Mouse (Mus musculus): ENCODE data around the gene Sgcd. TPM values are rescaled to one million over a fixed set of nuclear protein-coding genes. Genes with fewer than 3 reads are reported as not detected.

Gene Sgcd
- polyA plus RNA-seq, 1 experiment from 2014 or later: 3.0 TPM

DNA sequence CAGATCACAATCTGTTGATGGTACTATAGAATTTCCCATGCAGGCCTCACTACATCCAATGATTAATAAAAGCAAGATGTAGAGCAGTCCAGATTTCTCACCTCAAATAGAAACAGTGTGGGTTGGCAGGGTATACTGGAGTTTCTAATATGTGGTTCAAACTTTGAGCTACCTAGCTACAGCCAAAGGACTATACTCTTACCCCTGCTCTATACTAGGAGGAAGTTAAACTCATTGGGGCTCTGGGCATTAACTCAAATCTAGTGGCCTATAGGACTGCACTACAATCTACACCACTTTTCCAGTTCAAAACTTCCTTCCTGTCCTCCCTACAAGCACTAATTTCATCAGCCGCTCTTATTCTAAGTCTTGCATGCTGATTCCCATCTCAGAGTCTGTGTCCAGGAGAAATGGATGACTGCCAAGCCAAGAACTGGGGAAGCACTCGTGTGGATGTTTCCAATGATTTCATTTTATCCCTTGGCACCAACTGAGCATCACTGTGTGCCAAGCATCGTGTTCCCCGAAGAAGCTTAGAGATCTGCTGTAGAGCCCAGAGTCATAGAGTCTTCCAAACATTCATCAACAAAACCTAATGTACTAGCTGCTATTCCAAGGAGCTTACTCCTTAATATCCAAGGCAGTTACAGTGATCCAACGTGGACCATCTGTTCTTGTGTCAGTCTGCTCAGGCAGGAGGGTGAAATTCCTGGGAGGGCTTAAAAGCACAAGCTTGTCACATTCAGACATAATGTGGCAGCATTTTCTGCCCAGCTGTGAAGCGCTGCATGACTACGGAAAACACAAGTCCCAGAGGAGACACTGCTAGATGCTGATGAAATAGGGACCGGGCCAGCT lies 283.6 kb downstream of the Sgcd start:
- no peaks in the 10 kb centered on the region for H3K9me3 ChIP-seq (ENCODE audit: control insufficient read depth, low read length)
- peak; percentile 67 for ATAC-seq (ENCODE audit: low read depth)
- no peak overlapping the region for H3K4me2 ChIP-seq (ENCODE audit: low read depth, low read length)
- 48% methylated on average over 8 of the region's 8 CpGs for WGBS
- H3K9ac ChIP-seq (ENCODE audit: low read length): no peak overlapping the region
- H3K4me3 ChIP-seq (ENCODE audit: low read length): no peak overlapping the region
- no peaks in the 10 kb centered on the region for H3K36me3 ChIP-seq (ENCODE audit: control insufficient read depth, insufficient read depth, low read length)
- no peaks in the 10 kb centered on the region; the same call in 1 of the 2 replicates for H3K4me1 ChIP-seq (replicated peaks; ENCODE audit: control insufficient read depth, insufficient read depth, low read length)
- no peaks in the 10 kb centered on the region for H3K27me3 ChIP-seq (ENCODE audit: control insufficient read depth, insufficient read depth, low read depth, low read length)
- no peak overlapping the region for H3K27ac ChIP-seq (ENCODE audit: low read length)

DNA sequence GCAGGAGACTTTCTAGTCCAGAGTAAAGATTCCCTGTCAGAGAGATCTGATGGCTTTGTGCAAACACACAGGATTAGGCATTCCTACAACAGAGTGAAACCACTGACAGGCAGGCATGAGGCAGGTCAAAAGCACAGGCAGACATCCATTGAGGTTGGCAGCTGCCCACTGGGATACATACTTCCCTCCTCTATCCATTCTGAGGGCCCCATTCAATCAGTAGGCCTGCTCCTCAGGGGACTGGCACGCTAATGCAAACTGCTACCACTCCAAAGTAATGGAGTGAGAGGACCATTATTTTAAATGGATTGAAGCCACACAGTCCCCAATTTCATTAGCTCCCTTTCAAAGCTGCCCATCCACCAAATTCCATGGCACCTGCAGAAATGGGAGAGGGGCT lies 293.2 kb downstream of the Sgcd start:
- WGBS: 61% methylated on average over 1 of the region's 1 CpGs

DNA sequence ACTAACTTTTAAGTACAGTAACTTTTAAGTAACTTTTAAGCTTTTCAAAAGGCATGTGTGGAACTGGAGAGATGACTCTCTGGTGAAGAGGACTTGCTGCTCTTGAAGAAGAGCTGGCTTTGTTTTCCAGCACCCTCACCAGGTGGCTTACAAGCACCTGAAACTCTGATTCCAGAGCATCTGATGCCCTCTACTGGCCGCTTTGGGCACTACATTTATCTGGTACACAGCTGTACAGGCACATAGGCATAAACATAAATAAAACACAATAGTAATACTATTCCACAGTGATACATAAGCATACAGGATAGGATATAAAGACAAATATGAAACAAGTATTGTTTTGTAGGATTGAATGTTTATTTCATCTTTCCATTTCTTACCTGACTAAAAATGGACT lies 330.6 kb downstream of the Sgcd start:
- no peak overlapping the region for H3K4me2 ChIP-seq (ENCODE audit: low read depth, low read length)
- ATAC-seq (ENCODE audit: low read depth): no peak
- no peak overlapping the region for H3K27ac ChIP-seq (ENCODE audit: low read length)
- H3K4me1 ChIP-seq (replicated peaks; ENCODE audit: control insufficient read depth, insufficient read depth, low read length): no peaks in the 10 kb centered on the region
- H3K9me3 ChIP-seq (ENCODE audit: control insufficient read depth, low read length): no peaks in the 10 kb centered on the region
- H3K9ac ChIP-seq (ENCODE audit: low read length): no peak overlapping the region
- no peak overlapping the region for H3K4me3 ChIP-seq (ENCODE audit: low read length)
- WGBS: 2% methylated on average over 1 of the region's 1 CpGs
- H3K36me3 ChIP-seq (ENCODE audit: control insufficient read depth, insufficient read depth, low read length): no peaks in the 10 kb centered on the region
- H3K27me3 ChIP-seq (ENCODE audit: control insufficient read depth, insufficient read depth, low read depth, low read length): no peaks in the 10 kb centered on the region

More for the DNA sequence above, 293.2 kb downstream of the Sgcd start:
- H3K9me3 ChIP-seq (ENCODE audit: control insufficient read depth, low read length): no peaks in the 10 kb centered on the region
- no peak overlapping the region for H3K4me2 ChIP-seq (ENCODE audit: low read depth, low read length)
- no peak overlapping the region for H3K27ac ChIP-seq (ENCODE audit: low read length)
- ATAC-seq (ENCODE audit: low read depth): no peak
- H3K9ac ChIP-seq (ENCODE audit: low read length): no peak overlapping the region
- no peaks in the 10 kb centered on the region for H3K4me1 ChIP-seq (replicated peaks; ENCODE audit: control insufficient read depth, insufficient read depth, low read length)
- no peaks in the 10 kb centered on the region for H3K36me3 ChIP-seq (ENCODE audit: control insufficient read depth, insufficient read depth, low read length)
- H3K4me3 ChIP-seq (ENCODE audit: low read length): no peak overlapping the region
- H3K27me3 ChIP-seq (ENCODE audit: control insufficient read depth, insufficient read depth, low read depth, low read length): no peaks in the 10 kb centered on the region

DNA sequence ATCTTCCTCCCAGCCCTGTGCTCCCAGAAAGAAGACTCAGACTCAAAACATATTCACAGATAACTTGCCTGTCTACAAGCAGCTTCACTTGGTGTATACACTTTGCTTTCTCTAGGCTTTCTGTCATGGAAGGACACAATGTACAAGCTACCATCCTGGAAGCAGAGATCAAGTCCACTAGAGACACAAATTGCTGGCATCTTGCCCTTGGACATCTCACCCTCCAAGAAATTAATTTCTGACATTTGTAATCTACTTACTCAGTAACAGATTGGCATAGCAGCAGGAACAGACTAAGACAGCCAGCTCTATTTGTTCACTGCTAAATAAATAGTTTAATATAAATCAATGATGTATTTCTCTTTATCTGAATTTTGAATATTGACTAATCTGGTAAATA lies 342.9 kb downstream of the Sgcd start:
- ATAC-seq (ENCODE audit: low read depth): no peak
- Histone ChIP-seq H3K27ac (ENCODE audit: low read length) (no peak overlapping the region), H3K4me1 (replicated peaks; ENCODE audit: control insufficient read depth, insufficient read depth, low read length) (no peaks in the 10 kb centered on the region), H3K4me3 (ENCODE audit: low read length) (no peak overlapping the region), H3K9me3 (ENCODE audit: control insufficient read depth, low read length) (no peaks in the 10 kb centered on the region), H3K4me2 (ENCODE audit: low read depth, low read length) (no peak overlapping the region), H3K9ac (ENCODE audit: low read length) (no peak overlapping the region), H3K36me3 (ENCODE audit: control insufficient read depth, insufficient read depth, low read length) (no peaks in the 10 kb centered on the region), H3K27me3 (ENCODE audit: control insufficient read depth, insufficient read depth, low read depth, low read length) (no peaks in the 10 kb centered on the region)

DNA sequence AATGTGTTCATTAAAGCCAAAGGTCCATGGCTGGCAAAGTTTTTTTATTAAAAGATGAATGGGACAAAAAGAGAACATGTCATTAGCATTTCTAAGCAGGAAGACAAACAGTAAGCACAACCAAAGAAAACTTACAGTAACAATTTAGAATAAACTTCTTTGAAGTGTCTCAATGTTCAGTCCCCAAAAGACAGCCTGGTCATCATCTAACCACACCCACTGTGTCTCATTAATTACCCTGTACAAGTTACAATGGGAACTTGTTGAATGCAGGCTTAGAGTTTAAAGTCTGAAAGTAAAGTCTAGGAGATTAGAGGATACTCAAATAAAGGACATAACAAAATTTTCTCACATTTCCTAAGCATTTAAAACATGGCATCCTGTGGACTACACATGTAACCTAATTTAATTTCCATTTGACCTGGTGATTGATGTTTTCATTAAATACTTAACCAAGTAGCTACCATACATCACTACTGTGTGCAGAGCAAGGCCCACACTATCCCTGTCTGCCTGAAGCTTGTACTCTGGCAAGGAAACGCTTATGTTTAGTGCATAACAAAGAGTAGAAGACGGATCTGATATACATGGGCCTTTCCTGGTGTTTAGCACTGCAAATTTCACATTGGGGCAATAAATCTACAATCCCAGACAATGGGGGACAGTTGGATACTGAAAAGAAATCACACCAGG lies 347.1 kb downstream of the Sgcd start:
- no peaks in the 10 kb centered on the region for H3K27me3 ChIP-seq (ENCODE audit: control insufficient read depth, insufficient read depth, low read depth, low read length)
- WGBS: 52% methylated on average over 2 of the region's 2 CpGs
- no peak overlapping the region for H3K4me2 ChIP-seq (ENCODE audit: low read depth, low read length)
- no peak for ATAC-seq (ENCODE audit: low read depth)
- H3K27ac ChIP-seq (ENCODE audit: low read length): no peak overlapping the region
- no peak overlapping the region for H3K9ac ChIP-seq (ENCODE audit: low read length)
- H3K9me3 ChIP-seq (ENCODE audit: control insufficient read depth, low read length): no peaks in the 10 kb centered on the region
- H3K4me1 ChIP-seq (replicated peaks; ENCODE audit: control insufficient read depth, insufficient read depth, low read length): no peaks in the 10 kb centered on the region
- no peak overlapping the region for H3K4me3 ChIP-seq (ENCODE audit: low read length)
- no peaks in the 10 kb centered on the region for H3K36me3 ChIP-seq (ENCODE audit: control insufficient read depth, insufficient read depth, low read length)

DNA sequence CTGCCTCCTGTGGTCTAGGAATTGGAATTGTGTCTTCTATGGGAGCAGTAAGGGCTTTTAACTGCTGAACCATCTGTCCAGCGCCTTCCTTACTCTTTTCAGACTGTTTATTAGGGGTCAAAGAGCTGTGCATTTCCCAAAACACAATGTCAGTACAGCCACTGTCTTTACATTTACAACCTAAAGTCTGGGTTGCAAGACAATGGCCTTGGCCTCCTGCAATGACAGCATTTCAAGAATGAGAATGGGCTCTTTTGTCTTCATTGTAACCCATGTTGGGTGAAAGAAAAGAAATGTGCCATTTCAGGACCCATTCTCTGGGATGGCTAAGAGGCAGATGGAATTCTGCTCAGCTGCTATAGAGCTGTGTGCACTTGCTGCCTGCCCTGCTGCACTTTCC lies 348.2 kb downstream of the Sgcd start:
- no peak overlapping the region for H3K4me2 ChIP-seq (ENCODE audit: low read depth, low read length)
- 60% methylated on average over 1 of the region's 1 CpGs for WGBS
- H3K27me3 ChIP-seq (ENCODE audit: control insufficient read depth, insufficient read depth, low read depth, low read length): no peaks in the 10 kb centered on the region
- no peaks in the 10 kb centered on the region for H3K9me3 ChIP-seq (ENCODE audit: control insufficient read depth, low read length)
- H3K27ac ChIP-seq (ENCODE audit: low read length): no peak overlapping the region
- H3K4me3 ChIP-seq (ENCODE audit: low read length): no peak overlapping the region
- ATAC-seq (ENCODE audit: low read depth): no peak
- H3K9ac ChIP-seq (ENCODE audit: low read length): no peak overlapping the region
- no peaks in the 10 kb centered on the region for H3K4me1 ChIP-seq (replicated peaks; ENCODE audit: control insufficient read depth, insufficient read depth, low read length)
- no peaks in the 10 kb centered on the region for H3K36me3 ChIP-seq (ENCODE audit: control insufficient read depth, insufficient read depth, low read length)

DNA sequence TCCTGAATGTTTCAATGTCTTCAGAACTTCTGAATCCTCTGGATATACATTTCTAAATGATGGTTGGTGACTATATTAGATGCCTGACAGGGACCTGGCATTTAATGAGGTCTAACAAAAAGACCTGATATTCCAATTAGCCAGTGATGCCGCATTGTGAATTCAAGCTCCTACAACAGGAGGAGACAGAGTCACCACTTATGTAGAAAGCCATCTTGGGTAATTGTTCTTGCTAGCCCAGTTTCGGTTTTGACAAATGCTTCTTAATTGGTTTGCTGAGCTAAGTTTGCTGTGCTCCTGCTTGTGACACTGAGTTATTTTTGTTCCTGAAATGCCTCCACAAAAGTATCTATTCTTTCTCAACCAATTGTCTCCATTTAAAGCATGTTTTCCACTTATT lies 358.6 kb downstream of the Sgcd start:
- no peak overlapping the region for H3K9ac ChIP-seq (ENCODE audit: low read length)
- no peaks in the 10 kb centered on the region for H3K4me1 ChIP-seq (replicated peaks; ENCODE audit: control insufficient read depth, insufficient read depth, low read length)
- 91% methylated on average over 2 of the region's 2 CpGs for WGBS
- H3K27me3 ChIP-seq (ENCODE audit: control insufficient read depth, insufficient read depth, low read depth, low read length): no peaks in the 10 kb centered on the region
- H3K27ac ChIP-seq (ENCODE audit: low read length): no peak overlapping the region
- no peak overlapping the region for H3K4me2 ChIP-seq (ENCODE audit: low read depth, low read length)
- no peak overlapping the region for H3K4me3 ChIP-seq (ENCODE audit: low read length)
- no peaks in the 10 kb centered on the region for H3K9me3 ChIP-seq (ENCODE audit: control insufficient read depth, low read length)
- no peaks in the 10 kb centered on the region for H3K36me3 ChIP-seq (ENCODE audit: control insufficient read depth, insufficient read depth, low read length)
- ATAC-seq (ENCODE audit: low read depth): no peak

DNA sequence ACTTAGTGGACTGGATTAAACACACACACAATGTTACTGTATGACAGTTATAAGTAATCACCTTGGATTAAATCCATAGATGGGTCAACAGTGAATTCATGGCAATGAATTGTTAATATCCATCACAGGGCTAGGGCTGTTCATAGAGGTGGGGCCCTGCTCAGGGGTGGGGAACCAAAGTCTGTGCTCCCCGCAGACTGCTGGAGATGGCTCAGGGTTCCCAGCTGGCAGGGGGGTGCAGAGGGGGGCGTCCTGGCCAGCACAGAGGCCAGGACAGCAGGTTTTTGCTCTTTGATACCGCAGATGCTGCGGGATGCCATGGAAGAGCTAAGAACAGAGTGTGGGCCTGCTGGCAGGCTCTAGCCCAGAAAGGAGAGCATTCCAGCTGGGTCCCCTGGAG lies 378.9 kb downstream of the Sgcd start:
- H3K9me3 ChIP-seq (ENCODE audit: control insufficient read depth, low read length): no peaks in the 10 kb centered on the region

DNA sequence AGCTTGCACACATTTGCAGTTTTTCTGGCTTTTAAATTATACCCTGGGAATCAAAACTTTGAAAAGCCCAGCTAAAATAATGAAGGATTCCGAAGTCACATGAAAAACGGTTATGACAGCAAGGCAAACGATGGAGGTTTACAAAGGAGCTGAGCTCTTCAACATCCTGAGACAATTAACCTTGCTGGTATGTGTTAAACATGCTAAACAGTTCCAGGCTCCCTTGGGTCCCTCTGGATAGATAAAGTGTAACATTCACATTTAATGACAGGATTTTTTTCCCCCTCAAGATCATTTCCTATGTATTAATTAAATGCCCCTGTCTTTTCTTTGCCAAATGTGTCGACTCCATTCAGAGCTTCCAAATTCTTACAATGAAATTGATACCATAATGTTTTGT lies 414.1 kb downstream of the Sgcd start:
- H3K9me3 ChIP-seq (ENCODE audit: control insufficient read depth, low read length): no peaks in the 10 kb centered on the region
- no peak overlapping the region for H3K9ac ChIP-seq (ENCODE audit: low read length)
- H3K4me3 ChIP-seq (ENCODE audit: low read length): no peak overlapping the region
- H3K27ac ChIP-seq (ENCODE audit: low read length): no peak overlapping the region
- no peak overlapping the region for H3K4me2 ChIP-seq (ENCODE audit: low read depth, low read length)
- WGBS: 67% methylated on average over 4 of the region's 4 CpGs
- H3K4me1 ChIP-seq (replicated peaks; ENCODE audit: control insufficient read depth, insufficient read depth, low read length): no peaks in the 10 kb centered on the region
- H3K36me3 ChIP-seq (ENCODE audit: control insufficient read depth, insufficient read depth, low read length): no peaks in the 10 kb centered on the region
- ATAC-seq (ENCODE audit: low read depth): no peak
- no peaks in the 10 kb centered on the region for H3K27me3 ChIP-seq (ENCODE audit: control insufficient read depth, insufficient read depth, low read depth, low read length)

More for the DNA sequence above, 378.9 kb downstream of the Sgcd start:
- no peak overlapping the region for H3K9ac ChIP-seq (ENCODE audit: low read length)
- ATAC-seq (ENCODE audit: low read depth): no peak
- H3K27ac ChIP-seq (ENCODE audit: low read length): no peak overlapping the region
- H3K27me3 ChIP-seq (ENCODE audit: control insufficient read depth, insufficient read depth, low read depth, low read length): no peaks in the 10 kb centered on the region
- H3K4me2 ChIP-seq (ENCODE audit: low read depth, low read length): no peak overlapping the region
- 68% methylated on average over 4 of the region's 4 CpGs for WGBS
- no peaks in the 10 kb centered on the region for H3K36me3 ChIP-seq (ENCODE audit: control insufficient read depth, insufficient read depth, low read length)
- H3K4me3 ChIP-seq (ENCODE audit: low read length): no peak overlapping the region
- no peaks in the 10 kb centered on the region for H3K4me1 ChIP-seq (replicated peaks; ENCODE audit: control insufficient read depth, insufficient read depth, low read length)

Data from lung, embryonic 16.5 days (tissue).